Mouse (Mus musculus) bone marrow, adult 2 months (tissue): ENCODE results near the gene Pacrg. TPM values are rescaled to one million over a fixed set of nuclear protein-coding genes. Genes with fewer than 3 reads are reported as not detected.

Experiments
- H3K27ac ChIP-seq: fragments of 200-500 bp; 2 replicates; pipeline ENCODE4 v1.5.1; 2012; ENCODE audit warnings: low read depth, mild to moderate bottlenecking, control low read depth, inconsistent platforms, low read length; ENCODE audit not compliant: control insufficient read depth, poor library complexity, insufficient read depth
- H3K4me1 ChIP-seq: fragments of 200-500 bp; 2 replicates; pipeline ENCODE4 v1.6.1; 2011; ENCODE audit warnings: low read length; ENCODE audit not compliant: control insufficient read depth, insufficient read depth
- H3K4me3 ChIP-seq: fragments of 200-500 bp; replicated peaks from 2 replicates; pipeline ENCODE3; 2011; ENCODE audit warnings: mild to moderate bottlenecking, low read depth, low read length, control low read depth; ENCODE audit not compliant: control insufficient read depth
- CTCF ChIP-seq: fragments of 200-500 bp; IDR thresholded peaks from 2 replicates; pipeline ENCODE4 v1.5.1; 2011; ENCODE audit warnings: low read length, control low read depth; ENCODE audit not compliant: control insufficient read depth, insufficient read depth
- POLR2A ChIP-seq: fragments of 200-500 bp; IDR thresholded peaks from 2 replicates; pipeline ENCODE4 v1.6.1; 2011; ENCODE audit warnings: low read depth, mild to moderate bottlenecking, control low read depth, low read length, borderline replicate concordance; ENCODE audit not compliant: control insufficient read depth
- WGBS: fragments of 180-500 bp; shearing (Covaris S2); methylation state at CpG from one replicate; pipeline ENCODE4 v1.1.7; 2018; 5-methylcytosine and 5-hydroxymethylcytosine counted together
- polyA plus RNA-seq: library from polyadenylated mRNA; stranded (reverse); fragments of >200 nt; gene quantifications from 2 replicates; pipeline ENCODE4 v1.2.4, GENCODE M21; 2011; ENCODE audit warnings: low replicate concordance; ENCODE audit not compliant: missing spikeins, insufficient read depth, insufficient read length

Pacrg gene
- polyA plus RNA-seq, 1 experiment: not detected

GRCm38 (mm10) chr17:10394855-10395254 lies 445.3 kb downstream of the Pacrg start:
- no peak for TF ChIP-seq CTCF
- TF ChIP-seq POLR2A: no peak
- Histone ChIP-seq H3K4me3 (no peak overlapping the region), H3K27ac (no peak overlapping the region; the same call in 1 of the 2 replicates), H3K4me1 (no peaks in the 10 kb centered on the region)
- 60% methylated on average over 8 of the region's 8 CpGs for WGBS

DNA sequence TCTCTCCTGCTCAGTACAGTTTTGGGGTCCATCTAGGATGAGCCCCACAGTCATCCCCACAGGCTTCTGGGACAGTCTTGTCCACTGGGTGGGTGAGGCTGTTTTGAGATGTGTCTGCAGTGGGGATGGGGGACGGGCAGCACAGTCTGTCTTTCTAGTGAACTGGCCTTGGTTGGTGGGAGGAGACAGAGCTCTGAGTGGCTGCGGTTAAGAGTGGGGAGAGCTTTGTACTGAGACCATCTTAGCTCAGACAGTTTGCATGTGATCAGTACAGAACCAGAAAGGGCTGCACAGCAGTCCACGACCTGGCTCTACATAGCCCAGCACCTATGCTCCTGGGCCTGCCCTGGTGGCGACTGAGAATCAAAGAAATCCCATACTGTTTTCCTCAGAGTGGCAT lies 446.3 kb downstream of the Pacrg start:
- no peaks in the 10 kb centered on the region for H3K4me1 ChIP-seq
- no peak overlapping the region for H3K27ac ChIP-seq
- 81% methylated on average over 4 of the region's 4 CpGs for WGBS
- no peak overlapping the region for H3K4me3 ChIP-seq
- no peak for TF ChIP-seq CTCF
- no peak for TF ChIP-seq POLR2A

- no peak overlapping the region for H3K4me3 ChIP-seq
- H3K4me1 ChIP-seq: no peaks in the 10 kb centered on the region
- TF ChIP-seq POLR2A (no peak), CTCF (no peak)
- WGBS: 10% methylated on average over 14 of the region's 14 CpGs
- no peak overlapping the region for H3K27ac ChIP-seq
These were observed 447.6 kb downstream of the Pacrg start for GRCm38 (mm10) chr17:10392342-10393034.

GRCm38 (mm10) chr17:10390232-10391172 lies 449.6 kb downstream of the Pacrg start:
- TF ChIP-seq CTCF: no peak
- TF ChIP-seq POLR2A: no peak
- Histone ChIP-seq H3K27ac (no peak overlapping the region), H3K4me1 (no peaks in the 10 kb centered on the region), H3K4me3 (no peak overlapping the region)
- 76% methylated on average over 19 of the region's 19 CpGs for WGBS

- H3K27ac ChIP-seq: no peak overlapping the region
- no peak for TF ChIP-seq POLR2A
- no peak for TF ChIP-seq CTCF
- WGBS: 79% methylated on average over 9 of the region's 9 CpGs
- no peaks in the 10 kb centered on the region for H3K4me1 ChIP-seq
- no peak overlapping the region for H3K4me3 ChIP-seq
These were observed 450.4 kb downstream of the Pacrg start for GRCm38 (mm10) chr17:10389740-10390139.

DNA sequence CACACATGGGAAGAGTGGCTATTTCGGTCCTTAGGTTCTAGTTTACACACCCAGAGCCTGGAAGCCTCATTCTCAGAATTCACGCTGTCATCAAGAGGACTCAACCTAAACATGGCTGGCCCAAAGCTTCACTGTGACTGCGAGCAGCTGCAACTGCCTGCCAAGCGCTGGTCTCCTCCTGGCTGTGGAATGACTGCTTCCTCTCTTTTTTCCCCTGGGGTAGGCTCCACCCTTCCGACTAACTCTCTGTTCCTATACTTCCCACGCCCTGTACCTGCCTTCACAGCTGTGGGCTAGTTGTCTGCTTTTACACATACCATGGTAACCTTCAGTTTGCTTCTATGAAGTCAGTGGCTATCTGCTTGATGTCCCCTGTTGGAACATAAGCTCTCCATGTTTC lies 453.6 kb downstream of the Pacrg start:
- TF ChIP-seq POLR2A (no peak), CTCF (no peak)
- Histone ChIP-seq H3K4me1 (no peaks in the 10 kb centered on the region), H3K27ac (no peak overlapping the region), H3K4me3 (no peak overlapping the region)
- 73% methylated on average over 6 of the region's 6 CpGs for WGBS

- 58% methylated on average over 6 of the region's 6 CpGs for WGBS
- Histone ChIP-seq H3K4me1 (no peaks in the 10 kb centered on the region), H3K4me3 (no peak overlapping the region), H3K27ac (no peak overlapping the region)
- no peak for TF ChIP-seq POLR2A
These were observed 456.7 kb downstream of the Pacrg start for GRCm38 (mm10) chr17:10383406-10383805.

DNA sequence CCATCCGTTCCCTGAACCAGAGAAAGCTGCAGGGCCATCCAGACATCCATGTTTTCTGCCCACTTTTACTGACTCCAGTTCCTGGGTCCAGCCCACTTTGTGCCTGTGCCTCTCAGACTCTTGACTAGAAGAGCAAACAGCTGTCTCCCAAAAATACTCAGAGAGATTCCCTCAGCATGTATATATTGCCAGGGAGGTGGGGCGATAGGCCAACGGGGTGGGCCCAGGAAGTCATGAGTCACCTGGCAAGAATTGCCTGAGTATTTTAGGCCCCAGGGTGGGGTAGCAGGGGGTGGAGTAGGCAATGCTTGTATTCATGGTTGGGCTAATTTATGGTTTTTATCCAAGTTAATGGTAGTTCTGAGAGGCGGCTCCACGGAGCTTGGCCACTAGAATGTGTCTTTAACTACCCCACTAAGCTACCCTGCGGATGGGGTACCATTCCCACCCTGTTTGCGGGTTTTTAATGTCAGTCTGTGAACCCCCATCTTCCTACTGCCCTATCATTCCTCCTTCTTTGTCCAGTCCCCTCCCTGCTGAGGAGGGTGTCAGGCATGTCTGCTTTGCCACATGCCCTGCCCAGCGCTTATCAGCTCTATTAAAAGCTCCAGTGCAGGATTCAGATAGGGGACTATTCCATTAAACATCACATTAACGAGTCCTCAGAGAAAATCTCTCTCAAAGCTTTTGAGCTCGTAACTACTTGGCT lies 461.5 kb downstream of the Pacrg start:
- H3K4me1 ChIP-seq: no peaks in the 10 kb centered on the region
- WGBS: 74% methylated on average over 10 of the region's 10 CpGs
- H3K27ac ChIP-seq: no peak overlapping the region
- TF ChIP-seq POLR2A (no peak), CTCF (no peak)
- no peak overlapping the region for H3K4me3 ChIP-seq
